Mouse (Mus musculus) adrenal gland, postnatal 10 days (tissue): ENCODE data around the gene Gm20696. TPM values are rescaled to one million over a fixed set of nuclear protein-coding genes. Genes with fewer than 3 reads are reported as not detected.

ENCODE experiments used
- DNase-seq: peaks from one replicate; pipeline ENCODE4 v3.0.0; 2021; ENCODE audit warnings: mixed read lengths
- total RNA-seq, 2 experiments: library from RNA; stranded (reverse); gene quantifications; 2 replicates each; pipeline ENCODE4 v1.2.3; 2021

The Gm20696 gene
- total RNA-seq, 2 experiments from 2014 or later: 2.4 to 6.6 TPM

DNA sequence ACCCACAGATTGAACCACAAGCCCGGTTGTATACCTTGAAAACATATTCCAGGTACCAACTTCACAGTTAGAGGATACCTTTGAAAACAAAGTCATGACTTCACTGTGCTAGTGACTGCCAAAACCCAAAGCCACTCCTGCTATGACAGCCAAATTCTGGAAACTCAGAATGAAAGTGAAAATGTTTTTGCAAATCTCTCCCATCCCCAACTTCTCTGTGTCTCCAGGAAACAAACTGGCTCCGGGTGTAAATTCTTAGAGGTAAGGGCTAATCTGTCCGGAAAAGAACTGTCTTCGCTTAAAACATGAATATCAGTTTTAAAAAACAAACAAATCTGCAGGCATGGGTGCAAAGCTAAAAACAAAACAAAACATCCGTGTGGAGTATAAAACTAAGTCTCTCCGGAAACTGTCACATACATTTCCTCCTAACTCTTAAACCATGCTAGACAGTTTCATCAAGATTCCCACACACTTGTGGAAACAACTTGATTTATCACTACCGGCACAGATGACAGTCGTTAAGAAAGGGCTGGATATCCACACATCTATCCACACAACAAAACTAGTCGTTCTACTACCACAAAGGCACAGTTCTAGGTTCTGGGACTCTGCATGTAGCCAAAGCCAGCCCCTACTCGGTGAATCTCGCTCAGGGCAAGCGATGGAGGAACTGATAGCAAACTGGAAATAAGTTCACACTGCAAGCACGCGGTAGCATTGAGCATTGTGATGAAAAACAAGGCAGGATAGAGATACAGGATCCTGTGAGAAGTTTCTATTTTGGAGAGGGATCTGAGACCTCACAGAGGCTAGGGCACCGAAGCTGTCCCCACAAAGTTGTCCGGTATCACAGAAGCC, 910 bp downstream of the Gm20696 start:
- no peak for DNase-seq

DNA sequence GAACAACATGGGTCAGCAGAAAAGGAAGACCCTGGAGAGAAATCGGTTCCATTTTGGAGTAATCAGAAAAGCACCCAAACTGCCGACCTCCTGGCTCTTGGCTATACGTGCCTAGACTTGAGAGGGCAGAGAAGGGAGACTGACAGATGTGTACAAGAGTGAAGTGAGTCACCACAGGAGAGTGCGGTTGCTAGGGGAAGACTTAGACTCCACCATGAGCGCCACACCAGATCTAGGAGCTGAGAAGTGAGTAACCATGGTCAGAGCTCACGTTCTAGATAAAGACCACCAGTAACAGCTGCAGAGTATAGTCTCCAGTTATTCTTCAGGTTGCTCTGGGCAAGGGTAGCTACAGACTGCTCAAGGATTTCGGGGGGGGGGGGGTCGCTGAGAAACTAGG, 3.4 kb downstream of the Gm20696 start:
- no peak for DNase-seq

DNA sequence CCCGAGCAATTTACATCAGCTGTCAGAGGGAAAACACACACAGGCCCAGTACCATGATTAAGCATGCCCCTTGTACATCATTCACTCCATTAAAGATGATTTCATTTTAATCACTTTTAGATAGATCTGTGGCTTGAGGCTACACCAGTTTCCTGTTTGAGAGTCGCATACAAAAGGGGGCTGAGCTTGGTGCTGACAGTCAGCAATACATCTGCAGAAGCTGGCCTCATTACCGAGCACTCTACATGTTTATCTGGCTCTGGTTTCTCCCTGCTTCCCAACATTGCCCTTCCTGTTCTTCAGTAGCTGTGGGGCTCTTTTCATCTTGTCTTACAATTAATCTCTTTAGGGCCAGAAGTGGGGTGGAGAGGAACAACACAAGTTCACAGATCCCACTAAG, 6.2 kb downstream of the Gm20696 start:
- DNase-seq: no peak

DNA sequence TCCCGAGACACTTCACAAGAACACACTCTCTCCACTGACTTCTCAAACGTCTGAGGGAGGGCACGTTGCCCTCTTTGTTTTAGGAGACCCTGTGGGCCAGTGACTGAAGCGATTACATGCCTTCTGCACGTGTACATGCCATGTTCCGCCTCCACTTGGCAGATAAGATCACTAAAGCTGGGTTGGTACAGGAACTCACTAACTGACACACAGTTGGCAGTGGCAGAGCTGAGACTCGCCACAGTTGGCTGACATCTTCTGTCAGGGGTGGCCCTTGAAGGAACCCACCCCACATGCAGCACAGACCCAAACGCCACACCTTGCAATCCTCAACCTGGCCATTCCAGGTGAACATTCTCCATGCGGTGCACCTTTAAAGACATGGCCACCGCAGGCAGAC, 8.0 kb downstream of the Gm20696 start:
- no peak for DNase-seq

DNA sequence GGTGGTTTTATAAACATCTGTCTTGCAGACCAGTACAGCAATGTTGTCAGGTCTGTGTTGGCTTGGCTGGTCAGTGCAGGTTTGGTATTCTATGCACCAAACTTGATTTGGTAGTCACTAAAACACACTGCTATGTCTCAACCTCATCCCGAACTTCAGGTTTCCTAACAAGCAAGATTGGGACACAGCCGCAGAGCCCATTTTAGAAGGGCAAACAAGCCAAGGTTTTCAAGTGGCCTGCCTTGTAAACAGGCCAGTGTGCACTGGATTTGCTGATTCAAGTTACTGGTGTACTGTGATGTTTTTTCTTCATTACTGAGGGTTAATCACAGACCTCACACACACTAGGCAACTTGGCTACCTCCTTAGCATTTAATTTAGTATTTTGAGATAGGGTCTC, 10.5 kb downstream of the Gm20696 start:
- DNase-seq: no peak

DNA sequence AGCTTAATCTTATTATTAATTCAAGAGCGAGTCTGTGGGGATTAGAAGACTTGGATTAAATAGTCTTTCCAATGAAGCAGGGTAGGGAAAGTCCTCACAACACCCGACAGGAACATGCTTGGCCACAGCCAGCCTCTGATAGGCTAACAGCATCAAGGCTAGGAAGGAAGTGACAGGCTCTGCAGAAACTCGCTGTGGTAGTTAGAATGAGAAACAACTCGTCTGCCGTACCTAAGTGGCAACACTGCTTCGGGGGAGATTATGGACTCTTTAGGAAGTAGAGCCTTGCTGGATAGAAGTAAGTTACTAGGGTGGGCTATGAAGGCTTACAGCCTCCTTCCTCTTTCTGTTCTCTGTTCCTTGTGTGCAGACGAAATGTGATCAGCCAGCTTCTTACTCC, 11.1 kb downstream of the Gm20696 start:
- no peak for DNase-seq

DNA sequence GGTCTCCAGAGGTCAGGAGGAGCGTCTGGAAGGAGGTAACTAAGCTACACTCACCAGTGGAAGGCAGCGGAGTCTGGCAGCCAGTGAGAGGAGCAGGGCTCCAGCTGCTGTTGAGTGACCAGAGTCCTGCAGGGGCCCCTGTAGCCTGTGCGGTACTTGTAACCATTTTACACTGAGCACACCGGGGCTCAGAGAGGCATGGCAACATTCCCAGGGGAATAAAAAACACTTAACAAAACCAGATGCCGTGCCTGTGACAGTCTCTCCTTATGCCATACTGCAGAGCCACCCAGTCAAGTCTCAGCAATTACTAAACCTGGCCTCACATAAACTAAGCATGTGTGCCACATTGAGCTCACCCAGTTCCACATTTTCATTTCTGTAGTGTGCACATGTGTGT, 12.3 kb downstream of the Gm20696 start:
- DNase-seq: no peak

DNA sequence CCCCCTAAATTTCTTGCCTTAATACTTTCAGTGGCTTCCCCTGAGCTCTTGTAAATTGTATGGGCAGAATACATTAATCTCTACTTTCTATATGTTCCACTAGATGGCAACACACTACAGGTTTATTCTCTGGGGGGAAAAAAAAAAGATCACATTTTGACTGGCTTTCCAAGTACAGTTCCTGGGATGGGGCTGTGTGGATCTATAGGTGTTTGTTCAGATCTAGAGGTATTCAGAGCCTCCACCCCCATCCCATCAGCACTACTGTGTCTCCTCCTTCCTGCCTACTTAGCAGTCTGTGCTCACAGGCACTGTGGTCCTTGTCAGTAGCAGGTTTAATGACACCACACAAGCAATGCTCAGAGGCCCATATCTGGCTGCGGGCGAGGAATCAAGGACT, 14.3 kb downstream of the Gm20696 start:
- DNase-seq: no peak

DNA sequence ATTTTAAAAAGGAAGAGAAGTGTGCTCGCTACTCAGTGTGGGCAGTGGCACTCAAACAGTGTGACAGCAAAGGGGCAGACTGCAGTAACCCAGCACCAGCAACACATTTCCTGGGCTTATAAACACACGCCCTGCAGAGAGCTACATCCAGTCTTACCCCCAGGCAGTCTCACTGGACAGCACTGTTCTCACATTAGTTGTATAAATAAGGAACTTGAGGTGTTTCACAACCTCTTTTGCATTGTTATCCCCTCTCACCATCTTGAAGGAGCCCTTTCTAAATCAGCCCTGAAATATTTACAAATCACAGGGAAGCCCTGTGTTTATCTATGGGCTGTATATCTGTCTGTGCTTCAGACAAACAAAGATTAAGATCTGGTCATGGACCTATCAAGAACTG, 17.3 kb downstream of the Gm20696 start:
- no peak for DNase-seq

DNA sequence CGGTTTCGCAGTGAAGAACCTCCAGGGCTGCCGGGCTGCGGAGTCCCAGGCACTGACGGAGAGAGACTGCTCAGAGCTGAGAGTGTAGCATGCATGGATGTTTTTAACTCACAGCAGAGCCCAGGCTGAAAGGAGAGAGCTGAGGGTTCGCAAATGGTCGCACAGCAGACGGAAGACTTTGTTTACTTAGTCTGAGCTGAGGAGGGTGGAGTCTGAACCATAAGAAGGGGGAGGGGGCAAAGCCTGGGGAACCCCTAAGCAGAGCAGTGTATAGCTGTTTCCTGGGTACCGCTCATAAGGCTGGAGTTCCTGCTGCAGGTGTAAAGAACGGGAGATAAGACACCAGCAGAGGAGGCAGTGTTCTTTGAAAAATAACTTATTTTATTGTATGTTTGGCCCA, 20.3 kb downstream of the Gm20696 start:
- no peak for DNase-seq

DNA sequence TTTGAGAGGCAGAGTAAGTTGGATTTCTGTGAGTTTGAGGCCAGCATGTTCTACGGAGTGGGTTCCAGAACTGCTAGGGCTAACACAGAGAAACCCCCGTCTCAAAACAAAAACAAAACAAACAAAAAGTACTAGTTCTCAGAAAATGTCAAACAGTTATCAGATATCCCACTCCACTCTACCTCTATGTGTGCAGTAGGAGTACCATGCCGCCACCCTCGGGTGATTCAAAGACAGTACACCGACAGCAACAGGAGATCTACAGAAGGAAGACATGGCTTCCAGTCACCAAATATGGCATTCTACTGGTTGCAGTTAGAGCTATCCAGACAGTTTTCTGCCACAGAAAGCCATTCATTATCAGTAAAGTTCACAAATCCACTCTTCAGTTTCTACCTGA, 21.7 kb downstream of the Gm20696 start:
- no peak for DNase-seq

DNA sequence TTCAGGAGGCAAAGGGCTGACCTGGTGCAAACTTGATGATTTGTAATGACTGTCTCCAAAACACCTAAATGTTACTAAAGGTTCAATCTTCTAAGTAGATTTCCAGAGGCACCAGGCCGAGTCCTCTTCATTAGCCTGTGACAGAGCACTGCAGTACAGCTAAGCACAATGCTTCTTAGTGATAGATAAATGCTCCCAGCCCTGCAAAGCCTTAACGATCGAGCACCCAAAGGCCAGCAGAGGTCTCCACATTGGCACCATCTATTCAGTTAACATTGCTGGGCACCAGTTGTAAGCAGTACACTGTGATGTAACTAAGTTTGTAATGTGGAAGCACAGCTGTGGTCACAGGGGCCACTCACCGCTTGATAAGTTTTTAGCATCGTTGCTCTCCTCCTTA, 22.2 kb downstream of the Gm20696 start:
- no peak for DNase-seq

DNA sequence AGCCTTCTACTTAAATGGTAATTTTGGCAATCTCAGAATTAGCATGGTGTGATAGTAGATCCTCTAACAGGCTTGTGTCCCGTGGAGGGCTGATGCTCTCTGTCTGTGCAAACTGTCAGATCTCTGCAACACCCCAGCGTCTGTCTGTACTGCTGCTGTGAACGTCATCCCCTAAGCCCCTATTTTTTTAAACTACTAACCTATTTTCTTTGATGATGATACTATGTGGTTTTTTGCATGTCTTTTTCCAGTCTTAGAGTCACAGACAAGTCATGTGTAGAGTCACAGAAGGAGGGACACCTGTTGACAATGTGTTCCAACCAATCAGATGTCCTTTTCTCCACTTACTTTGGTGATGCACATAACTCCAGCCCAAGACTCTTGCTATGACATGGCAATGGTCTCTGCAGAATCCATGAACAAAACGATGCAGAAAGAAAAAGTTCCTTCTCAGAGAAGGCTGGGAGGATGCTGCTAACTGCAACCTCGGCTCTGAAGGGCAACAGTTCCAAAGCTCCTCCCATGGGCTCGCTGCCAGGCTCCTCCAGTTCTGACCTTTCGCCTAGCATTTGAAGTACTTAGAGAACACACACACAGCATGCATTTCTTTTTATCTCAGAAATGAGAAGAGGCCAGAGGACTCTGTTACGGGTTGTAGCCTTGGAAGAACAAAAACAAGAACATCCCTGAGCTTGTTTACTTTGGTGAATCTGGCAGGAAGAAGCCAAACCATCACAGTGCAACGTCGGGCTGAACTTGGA, 23.0 kb downstream of the Gm20696 start:
- peak; percentile 87 for DNase-seq

DNA sequence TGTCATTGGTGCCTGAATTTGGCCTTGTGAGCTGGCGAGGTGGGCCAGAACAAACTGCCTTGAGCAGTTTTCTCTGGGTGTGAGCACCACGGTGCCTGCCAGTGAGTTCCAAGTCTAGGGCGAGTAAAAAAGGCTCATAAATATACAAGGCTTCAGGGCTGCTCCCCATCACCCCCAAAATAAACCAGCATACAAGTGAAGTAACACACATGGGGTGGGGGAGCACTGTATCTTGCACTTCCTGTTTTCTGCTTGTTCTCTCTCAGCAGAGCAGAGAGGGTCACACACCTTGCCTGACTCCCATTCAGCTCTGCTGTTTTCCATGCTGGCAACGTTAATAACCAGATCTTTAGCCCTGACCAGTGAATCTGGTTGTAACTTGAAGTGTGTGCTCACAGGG, 29.1 kb downstream of the Gm20696 start:
- DNase-seq: no peak

DNA sequence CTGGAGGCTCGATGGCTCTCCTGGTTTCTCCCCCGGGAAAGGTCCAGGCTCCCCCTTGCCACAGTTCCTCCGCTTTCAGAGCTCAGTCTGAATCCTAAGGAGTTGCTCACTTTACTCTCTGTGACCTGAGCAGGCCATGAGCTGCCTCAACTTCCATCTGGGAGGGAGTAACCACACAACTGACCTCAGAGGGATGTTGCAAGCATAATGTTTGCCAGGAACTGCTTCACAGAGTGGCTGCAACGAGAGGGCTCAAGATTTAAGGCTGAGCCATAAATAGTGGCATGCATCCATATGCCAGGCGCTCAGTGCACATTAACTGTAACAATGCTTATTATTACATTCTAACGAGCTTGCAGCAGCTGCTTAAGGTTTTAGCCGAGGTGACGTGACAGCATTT, 29.8 kb downstream of the Gm20696 start:
- no peak for DNase-seq

DNA sequence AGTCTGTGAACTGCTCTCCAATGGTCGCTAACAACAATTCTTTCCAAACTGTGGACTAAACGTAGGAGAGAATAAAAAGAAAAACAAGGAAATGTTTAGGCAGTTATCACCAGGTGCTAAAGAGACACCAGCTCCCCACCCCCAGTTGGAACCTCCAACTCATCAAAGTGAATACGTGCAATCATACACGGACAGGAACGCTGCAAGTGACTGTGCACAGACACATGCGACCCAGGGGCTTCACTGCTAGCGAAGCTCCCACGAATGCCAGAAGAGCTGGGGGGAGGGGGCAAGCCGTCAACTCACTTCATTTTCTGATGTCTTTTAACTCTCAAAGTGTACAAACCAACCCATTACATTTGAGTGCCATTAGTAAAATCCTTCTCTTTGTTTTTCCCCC, 30.5 kb downstream of the Gm20696 start:
- no peak for DNase-seq

DNA sequence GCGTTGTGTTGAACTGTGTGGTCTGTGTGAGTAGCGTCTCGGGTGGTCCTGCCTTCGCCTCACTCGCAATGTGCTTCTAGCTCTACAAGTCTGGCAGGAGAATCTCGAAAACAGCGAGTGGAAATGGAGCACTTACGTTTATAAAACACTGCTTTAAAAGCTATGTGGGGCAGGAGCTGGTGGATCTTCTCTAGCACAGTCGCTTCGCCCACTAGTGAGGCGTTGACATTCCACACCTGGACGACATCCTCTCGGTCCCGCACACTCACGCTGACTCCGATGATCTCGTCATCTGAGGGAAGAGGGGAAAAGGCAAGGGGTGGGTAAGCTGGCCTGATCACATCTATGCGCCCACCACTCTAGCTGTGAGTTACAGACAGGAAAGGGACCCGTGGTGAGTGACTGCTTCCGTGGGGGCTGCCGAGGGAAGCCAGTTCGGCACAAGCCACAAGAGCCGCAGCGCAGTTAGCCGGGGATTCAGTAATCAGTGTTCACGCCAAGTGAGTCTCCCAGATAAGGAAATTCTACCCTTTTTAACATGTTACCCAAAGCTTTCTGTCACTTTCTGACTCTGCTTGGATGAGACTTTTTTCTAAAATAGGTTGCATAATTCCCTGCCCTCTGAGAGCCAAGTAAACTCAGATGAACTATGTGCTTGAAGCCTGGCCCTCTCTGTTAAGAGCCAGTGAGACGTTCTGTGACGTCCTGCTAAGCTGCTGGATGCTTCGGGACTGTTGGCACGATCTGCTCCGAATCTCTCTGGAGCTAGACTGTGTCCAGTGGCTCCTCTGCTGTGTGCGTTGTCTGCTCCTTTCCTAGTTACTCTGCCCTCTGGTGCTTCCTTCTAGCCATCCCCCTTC, 34.2 kb downstream of the Gm20696 start:
- DNase-seq: peak; percentile 36

DNA sequence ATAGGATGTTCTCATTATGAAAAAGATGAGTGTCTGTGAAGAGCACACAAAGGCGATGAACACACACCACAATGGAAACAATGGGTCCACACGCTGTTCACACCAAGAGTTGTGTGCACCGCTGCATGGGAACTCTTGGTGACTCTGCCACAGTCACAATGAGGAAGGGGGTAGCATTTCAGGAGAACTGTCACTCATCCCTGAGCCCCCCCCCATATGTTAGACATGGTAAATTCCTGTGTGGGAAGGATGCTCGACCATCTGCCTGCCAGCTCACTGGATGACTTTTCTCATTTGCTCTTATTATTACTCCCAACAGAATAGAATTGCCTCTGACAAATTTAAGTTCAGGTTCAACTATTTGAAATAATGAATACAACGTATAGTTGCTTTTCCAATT, 35.0 kb downstream of the Gm20696 start:
- DNase-seq: no peak

DNA sequence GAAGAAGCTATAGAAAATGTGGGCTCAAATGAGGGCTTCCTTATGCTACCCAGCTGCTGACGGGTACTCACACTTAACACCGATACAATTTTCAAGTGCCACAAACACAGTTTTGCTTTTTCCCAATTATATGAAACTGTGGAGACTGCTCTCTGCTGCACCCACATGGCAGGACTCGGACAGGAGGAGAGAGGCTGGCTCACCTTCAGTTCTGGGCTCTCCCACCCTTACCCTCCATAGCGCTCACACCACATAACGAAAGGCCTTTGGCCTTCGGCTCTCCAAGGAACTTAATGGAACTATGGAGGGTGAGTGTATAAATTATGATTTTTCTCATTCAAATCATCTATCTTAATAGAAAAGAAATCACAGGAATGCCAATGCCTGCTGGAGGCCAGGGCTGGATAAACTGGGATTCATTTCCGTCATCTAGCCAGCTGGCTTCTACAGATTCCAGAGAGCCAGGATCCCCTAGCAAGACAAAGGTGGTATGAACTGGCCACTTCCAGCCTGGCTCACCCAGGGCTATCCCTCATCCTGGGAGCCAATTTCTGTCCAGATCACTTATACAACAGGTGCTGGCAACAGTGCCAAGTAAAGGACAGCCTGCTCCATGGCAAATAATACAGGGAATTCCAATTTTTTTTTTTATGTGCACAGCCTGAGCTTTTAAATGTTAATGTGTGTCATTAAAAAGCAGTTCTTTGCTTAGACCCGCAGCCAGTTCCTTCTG, 36.7 kb downstream of the Gm20696 start:
- DNase-seq: no peak

DNA sequence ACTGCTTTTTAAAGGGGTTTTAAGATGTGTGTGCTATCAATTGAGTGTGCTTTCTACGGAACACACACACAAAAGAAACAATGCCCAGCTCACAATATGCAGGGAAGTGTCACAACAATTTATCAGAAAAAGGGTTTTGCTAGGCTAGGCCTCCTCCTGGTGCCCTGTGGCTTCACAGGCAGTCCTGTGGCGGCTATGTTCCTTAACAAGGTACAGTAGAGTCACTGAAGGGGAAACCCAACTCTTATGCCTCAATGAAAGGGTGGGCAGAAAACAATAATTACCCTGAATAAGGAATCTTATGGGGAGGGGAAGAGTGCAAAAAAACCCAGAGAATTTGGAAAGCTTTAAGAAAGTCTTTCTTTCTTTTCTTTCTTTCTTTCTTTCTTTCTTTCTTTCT, 40.2 kb downstream of the Gm20696 start:
- no peak for DNase-seq

DNA sequence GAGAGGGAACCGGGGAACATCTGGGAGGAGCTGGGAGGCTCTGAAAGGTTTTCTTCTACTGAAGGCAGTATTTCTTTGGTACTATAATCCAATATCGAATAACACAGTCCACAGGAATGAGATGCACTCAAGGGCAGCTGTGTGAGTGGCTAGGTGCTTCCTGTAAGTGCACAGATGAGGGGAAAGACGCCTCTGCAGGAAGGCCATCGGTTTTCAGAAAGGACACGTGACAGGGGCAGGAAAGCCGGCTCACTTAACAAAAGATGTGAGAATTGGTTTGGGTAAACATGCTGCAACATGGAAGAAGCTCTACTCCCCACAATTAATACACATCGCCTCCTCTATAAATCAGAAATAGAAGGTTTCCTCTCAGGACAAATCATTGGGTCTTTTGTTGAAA, 40.8 kb downstream of the Gm20696 start:
- no peak for DNase-seq

DNA sequence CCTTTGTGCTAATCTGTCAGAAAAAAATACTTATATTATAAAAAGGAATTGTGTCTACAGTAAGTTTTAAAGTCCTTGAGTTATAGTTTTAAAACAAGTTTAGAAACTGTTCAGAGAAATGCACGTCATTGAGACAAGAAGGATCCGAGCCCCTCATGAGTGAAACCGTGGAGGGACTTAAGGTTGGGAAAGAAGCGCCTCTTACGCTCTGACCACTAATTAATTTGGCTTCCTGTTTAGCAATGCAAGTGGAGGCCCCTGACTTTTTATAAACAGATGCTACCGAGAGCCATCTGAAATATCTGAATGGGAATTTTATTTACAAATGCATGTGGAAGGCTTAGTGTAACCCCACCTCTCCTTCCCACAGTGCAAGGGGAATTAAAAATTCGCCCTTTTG, 41.3 kb downstream of the Gm20696 start:
- DNase-seq: no peak
